Mouse (Mus musculus): ENCODE measurements around the gene Lamb1.

DNA sequence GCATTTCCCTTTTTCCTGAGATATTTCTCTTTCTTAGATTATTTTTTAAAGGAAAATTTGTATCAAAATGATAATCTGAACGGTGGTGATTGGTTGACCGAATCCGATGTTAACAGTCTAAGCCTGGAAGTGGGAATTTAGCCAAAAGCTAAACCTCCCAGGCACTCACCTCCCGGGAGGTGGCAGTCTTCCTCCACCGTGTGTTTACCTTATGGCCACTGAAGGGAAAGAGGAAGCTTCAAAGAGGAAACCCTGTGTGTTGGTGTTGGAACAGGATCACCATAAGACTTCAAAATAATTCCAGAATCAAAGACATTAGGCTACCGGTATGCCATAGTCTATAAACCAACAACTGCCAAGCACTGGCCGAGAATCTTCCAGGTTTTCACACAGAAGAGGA lies 104.6 kb downstream of the Lamb1 start:
- TF ChIP-seq CTCF (IDR thresholded peaks at IDR 0.05; ENCODE audit: control insufficient read depth, insufficient read depth, insufficient read length) (no peak), CEBPB (IDR thresholded peaks at IDR 0.05; ENCODE audit: low read depth) (no peak)

Data from C2C12 (cell line).